Mouse (Mus musculus): ENCODE results near the gene Cdc42ep3. TPM values are rescaled to one million over a fixed set of nuclear protein-coding genes. Genes with fewer than 3 reads are reported as not detected.

Gene Cdc42ep3
- polyA plus RNA-seq, 1 experiment: 5.5 TPM

DNA sequence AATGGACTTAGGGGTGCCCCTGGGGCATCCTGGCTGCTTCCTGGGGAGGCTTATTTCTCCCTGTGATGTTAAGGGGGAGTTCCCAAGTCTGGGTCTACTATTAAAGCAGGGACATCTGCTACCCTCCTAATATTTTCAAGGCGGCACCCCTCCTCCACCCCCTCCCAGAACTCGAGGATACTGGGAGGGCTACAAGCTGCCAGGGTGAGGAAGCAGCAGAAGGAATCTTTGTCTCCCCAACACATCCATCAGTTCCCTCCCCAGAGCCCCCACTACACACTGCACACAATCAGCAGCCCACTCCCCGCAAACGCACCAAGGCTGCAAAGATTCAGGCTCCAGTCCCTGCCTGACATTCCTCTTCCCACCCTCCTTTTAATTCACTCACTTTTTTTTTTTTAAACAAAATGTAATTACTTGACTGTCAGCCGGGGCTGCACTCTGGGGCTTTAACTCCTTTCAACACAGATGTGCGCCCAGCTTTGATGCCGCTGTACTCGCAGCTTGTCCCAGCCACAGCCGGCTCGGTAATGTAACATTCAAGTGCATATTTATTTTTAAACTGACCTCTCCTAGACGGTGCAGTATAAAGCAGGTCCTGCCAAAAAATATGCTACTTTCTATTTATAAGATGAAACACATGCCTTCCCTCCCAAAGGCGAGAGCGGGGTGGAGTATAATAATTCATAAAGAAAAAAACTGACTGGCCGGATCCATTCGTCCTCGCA, 1.3 kb downstream of the Cdc42ep3 start:
- peak overlapping the region; percentile 93 for H3K4me3 ChIP-seq (ENCODE audit: insufficient read depth, low read depth, low read length)
- H3K27ac ChIP-seq (replicated peaks; ENCODE audit: low read depth, low read length): peak overlapping the region; percentile 90
- H3K4me1 ChIP-seq (ENCODE audit: control insufficient read depth, insufficient read depth, insufficient read length, low read length): peaks cover 16% of the 10 kb centered on the region

DNA sequence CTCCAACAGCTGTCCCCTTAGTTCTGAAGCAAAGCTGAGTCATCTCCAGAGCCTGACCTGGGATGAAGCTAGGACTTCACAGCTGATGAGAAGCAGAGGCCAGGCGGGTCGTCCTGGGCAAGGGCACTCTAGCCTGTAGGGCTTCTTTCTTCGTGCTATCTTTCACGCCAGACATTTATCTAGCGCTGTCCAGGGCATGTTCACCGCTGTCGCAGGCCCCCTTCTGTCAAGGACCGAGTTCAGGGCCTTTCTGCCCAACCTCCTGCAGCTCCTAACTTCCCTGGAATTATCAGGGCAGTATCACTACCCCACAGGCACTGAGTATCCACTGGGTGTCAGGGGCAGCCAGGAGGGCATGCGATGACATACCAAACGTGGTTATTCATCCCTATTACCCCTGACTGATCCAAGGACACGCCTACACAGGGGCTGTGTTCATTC, 4.1 kb downstream of the Cdc42ep3 start:
- Histone ChIP-seq H3K4me1 (ENCODE audit: control insufficient read depth, insufficient read depth, insufficient read length, low read length) (peaks cover 26% of the 10 kb centered on the region), H3K4me3 (ENCODE audit: insufficient read depth, low read depth, low read length) (peak overlapping the region; percentile 25; the same call in 1 of the 2 replicates), H3K27ac (replicated peaks; ENCODE audit: low read depth, low read length) (peak overlapping the region; percentile 69)

DNA sequence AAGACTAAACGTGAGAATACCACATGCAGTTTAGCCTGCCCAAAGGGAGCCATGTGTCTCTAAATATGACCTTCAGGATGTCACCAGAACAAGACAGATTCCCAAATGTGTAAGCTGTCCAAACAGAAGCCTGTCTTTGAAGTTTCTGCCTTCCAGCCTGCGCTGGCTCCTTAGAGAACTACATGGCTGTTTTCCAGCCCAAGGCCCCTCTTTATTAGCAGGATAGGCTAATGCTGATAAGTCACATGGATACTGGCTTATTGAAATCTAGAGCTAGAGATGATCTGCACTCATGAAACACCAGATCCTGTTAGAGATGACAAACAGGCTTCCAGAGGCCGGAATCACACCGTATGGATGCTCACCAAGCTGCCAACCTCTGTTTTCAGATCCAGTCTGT, 5.5 kb downstream of the Cdc42ep3 start:
- Histone ChIP-seq H3K4me1 (ENCODE audit: control insufficient read depth, insufficient read depth, insufficient read length, low read length) (peaks cover 32% of the 10 kb centered on the region), H3K27ac (replicated peaks; ENCODE audit: low read depth, low read length) (peak overlapping the region; percentile 59), H3K4me3 (ENCODE audit: insufficient read depth, low read depth, low read length) (no peak overlapping the region)

GRCm38 (mm10) chr17:79347920-79348589, 6.8 kb downstream of the Cdc42ep3 start:
- peaks cover 35% of the 10 kb centered on the region for H3K4me1 ChIP-seq (ENCODE audit: control insufficient read depth, insufficient read depth, insufficient read length, low read length)
- peak overlapping the region; percentile 4; the same call in 1 of the 2 replicates for H3K27ac ChIP-seq (replicated peaks; ENCODE audit: low read depth, low read length)
- no peak overlapping the region for H3K4me3 ChIP-seq (ENCODE audit: insufficient read depth, low read depth, low read length)

- H3K4me3 ChIP-seq (ENCODE audit: insufficient read depth, low read depth, low read length): no peak overlapping the region
- peaks cover 40% of the 10 kb centered on the region for H3K4me1 ChIP-seq (ENCODE audit: control insufficient read depth, insufficient read depth, insufficient read length, low read length)
- H3K27ac ChIP-seq (replicated peaks; ENCODE audit: low read depth, low read length): no peak overlapping the region
Observed at GRCm38 (mm10) chr17:79347291-79347690, 7.6 kb downstream of the Cdc42ep3 start.

GRCm38 (mm10) chr17:79345001-79345709, 9.7 kb downstream of the Cdc42ep3 start:
- Histone ChIP-seq H3K4me3 (ENCODE audit: insufficient read depth, low read depth, low read length) (0 out of 2 replicates have a peak overlapping the region, but pooled peaks have one; percentile 8), H3K4me1 (ENCODE audit: control insufficient read depth, insufficient read depth, insufficient read length, low read length) (peaks cover 39% of the 10 kb centered on the region), H3K27ac (replicated peaks; ENCODE audit: low read depth, low read length) (peak overlapping the region; percentile 86)

GRCm38 (mm10) chr17:79343334-79343946, 11.5 kb downstream of the Cdc42ep3 start:
- Histone ChIP-seq H3K4me3 (ENCODE audit: insufficient read depth, low read depth, low read length) (no peak overlapping the region), H3K27ac (replicated peaks; ENCODE audit: low read depth, low read length) (peak overlapping the region; percentile 12; the same call in 1 of the 2 replicates), H3K4me1 (ENCODE audit: control insufficient read depth, insufficient read depth, insufficient read length, low read length) (peaks cover 39% of the 10 kb centered on the region)

DNA sequence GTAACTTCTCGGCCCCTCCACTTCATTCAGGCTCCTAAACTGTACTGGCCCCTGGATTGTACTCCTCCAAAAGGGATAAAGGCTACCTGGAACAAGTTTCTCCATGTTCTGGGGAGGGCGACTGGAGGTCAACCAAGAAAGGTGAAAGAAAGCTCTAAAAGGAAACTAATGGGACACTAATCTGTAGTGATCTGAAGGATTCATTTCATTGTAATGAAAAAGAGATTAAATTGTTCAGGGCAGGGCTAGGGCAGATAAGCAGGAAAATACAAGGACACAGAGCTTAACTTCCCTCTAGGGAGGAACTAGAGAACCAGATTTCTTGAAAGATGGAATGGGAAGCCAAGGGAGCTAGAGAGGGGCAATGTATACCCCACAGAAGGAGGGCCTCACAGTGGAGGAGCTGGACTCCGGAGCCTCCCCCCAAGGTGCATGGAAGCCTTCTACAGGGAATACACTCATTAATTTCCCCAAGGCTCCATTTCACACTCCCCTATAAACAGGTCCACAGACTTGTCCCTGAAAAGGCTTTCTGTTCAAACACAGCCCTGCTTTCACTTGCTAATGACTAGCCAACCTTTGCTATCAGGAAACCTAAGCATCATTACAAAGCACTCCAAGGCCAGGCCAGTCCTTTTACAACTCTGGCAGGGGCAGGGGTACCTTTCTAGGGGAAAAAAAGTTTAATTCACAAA, 12.1 kb downstream of the Cdc42ep3 start:
- Histone ChIP-seq H3K4me1 (ENCODE audit: control insufficient read depth, insufficient read depth, insufficient read length, low read length) (peaks cover 37% of the 10 kb centered on the region), H3K4me3 (ENCODE audit: insufficient read depth, low read depth, low read length) (no peak overlapping the region), H3K27ac (replicated peaks; ENCODE audit: low read depth, low read length) (peak overlapping the region; percentile 63)

DNA sequence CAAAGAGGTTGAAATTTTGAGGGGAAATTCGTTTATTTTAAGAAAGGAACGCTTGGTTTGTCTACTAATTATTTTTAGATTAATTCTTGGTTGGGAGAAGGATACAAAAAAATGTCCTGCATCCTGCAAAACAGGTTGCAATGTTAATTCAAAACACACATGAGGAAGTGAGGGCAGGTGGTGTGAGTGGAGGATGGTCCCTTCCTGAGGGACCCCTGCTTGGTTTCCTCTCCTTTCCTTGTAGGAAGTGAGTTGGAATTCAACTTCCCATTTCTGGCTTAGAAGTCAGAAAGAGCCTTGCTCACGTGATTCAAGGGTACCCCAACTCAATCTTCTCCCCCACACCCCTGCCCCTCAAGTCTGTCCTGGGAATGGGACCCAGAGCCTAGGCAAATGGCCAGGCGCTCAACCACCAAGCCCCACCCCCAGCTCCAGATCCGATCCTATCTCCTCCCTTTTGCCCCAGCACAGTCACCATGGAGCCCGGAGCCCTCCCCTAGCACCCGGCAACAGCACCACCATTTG, 12.9 kb downstream of the Cdc42ep3 start:
- Histone ChIP-seq H3K4me1 (ENCODE audit: control insufficient read depth, insufficient read depth, insufficient read length, low read length) (peaks cover 37% of the 10 kb centered on the region), H3K27ac (replicated peaks; ENCODE audit: low read depth, low read length) (peak overlapping the region; percentile 85), H3K4me3 (ENCODE audit: insufficient read depth, low read depth, low read length) (no peak overlapping the region)

DNA sequence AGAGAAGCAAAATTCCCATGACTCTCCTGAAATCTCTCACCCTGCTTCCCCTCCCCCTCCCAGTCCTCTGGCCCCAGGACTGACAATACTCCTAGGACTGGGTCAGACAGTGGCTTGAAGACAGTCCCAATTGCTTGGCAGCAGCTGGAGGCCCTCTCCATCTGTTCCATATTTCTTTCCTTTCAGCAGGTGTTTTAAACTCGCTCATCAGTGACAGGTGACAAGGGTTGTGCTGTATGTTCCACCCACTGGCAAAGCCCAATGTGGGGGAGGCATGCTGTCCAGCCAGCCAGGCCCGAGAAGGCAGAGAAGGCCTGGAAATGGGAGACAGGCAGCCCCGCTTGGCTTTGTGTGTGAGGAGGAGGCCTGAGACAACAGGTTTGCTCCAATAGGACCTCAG, 17.4 kb downstream of the Cdc42ep3 start:
- Histone ChIP-seq H3K4me1 (ENCODE audit: control insufficient read depth, insufficient read depth, insufficient read length, low read length) (peaks cover 19% of the 10 kb centered on the region), H3K27ac (replicated peaks; ENCODE audit: low read depth, low read length) (no peak overlapping the region), H3K4me3 (ENCODE audit: insufficient read depth, low read depth, low read length) (no peak overlapping the region)

DNA sequence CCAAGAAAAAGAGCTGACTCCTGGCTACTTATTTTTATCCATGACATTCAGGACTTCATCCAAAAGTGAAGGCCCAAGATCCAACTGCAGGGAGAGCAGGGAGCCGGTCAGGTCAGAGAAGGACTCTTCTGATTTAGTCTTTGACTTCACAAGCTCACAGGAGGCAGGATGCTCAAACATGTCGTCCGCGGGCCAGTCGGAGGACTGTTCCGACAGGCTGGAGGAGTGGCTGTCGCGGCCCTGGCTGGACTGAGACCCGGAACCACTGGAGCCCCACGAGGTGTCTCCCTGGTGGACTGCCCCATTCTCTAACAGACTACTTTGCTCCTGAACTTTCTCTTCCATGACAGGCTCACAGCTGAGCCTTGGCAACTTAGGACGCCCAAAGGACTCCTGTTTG, 20.2 kb downstream of the Cdc42ep3 start:
- Histone ChIP-seq H3K4me1 (ENCODE audit: control insufficient read depth, insufficient read depth, insufficient read length, low read length) (peaks cover 8% of the 10 kb centered on the region), H3K27ac (replicated peaks; ENCODE audit: low read depth, low read length) (no peak overlapping the region), H3K4me3 (ENCODE audit: insufficient read depth, low read depth, low read length) (no peak overlapping the region)

DNA sequence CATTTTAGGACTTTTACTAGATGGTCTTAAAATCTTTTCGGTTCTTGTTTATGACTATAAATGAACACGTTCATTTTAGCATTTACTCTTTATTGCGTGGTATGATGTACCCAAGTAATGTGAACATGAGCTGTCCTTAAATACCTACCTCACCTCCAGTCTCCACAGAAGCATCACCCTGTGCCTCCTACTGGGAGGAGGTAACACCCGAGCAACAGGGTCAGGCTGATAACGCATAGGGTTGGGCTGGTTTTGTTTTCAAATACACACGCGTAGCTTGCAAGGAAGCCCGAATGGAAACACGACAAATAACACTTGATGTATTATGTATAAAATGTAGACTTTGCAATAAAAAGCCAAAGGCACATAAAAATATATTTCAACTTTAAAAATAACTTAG, 21.2 kb downstream of the Cdc42ep3 start:
- Histone ChIP-seq H3K4me1 (ENCODE audit: control insufficient read depth, insufficient read depth, insufficient read length, low read length) (peaks cover 2% of the 10 kb centered on the region), H3K27ac (replicated peaks; ENCODE audit: low read depth, low read length) (no peak overlapping the region), H3K4me3 (ENCODE audit: insufficient read depth, low read depth, low read length) (no peak overlapping the region)

- H3K27ac ChIP-seq (replicated peaks; ENCODE audit: low read depth, low read length): no peak overlapping the region
Observed at GRCm38 (mm10) chr17:79332864-79333263, 22.0 kb downstream of the Cdc42ep3 start.

GRCm38 (mm10) chr17:79330397-79330796, 24.5 kb downstream of the Cdc42ep3 start:
- no peak overlapping the region for H3K27ac ChIP-seq (replicated peaks; ENCODE audit: low read depth, low read length)
- H3K4me3 ChIP-seq (ENCODE audit: insufficient read depth, low read depth, low read length): no peak overlapping the region
- peaks cover 2% of the 10 kb centered on the region; the same call in 1 of the 2 replicates for H3K4me1 ChIP-seq (ENCODE audit: control insufficient read depth, insufficient read depth, insufficient read length, low read length)

More at GRCm38 (mm10) chr17:79332864-79333263, 22.0 kb downstream of the Cdc42ep3 start:
- no peak overlapping the region for H3K4me3 ChIP-seq (ENCODE audit: insufficient read depth, low read depth, low read length)
- H3K4me1 ChIP-seq (ENCODE audit: control insufficient read depth, insufficient read depth, insufficient read length, low read length): peaks cover 2% of the 10 kb centered on the region; the same call in 1 of the 2 replicates
